Mouse (Mus musculus) kidney, postnatal 0 days (tissue): ENCODE measurements around the gene Usp44. TPM values are rescaled to one million over a fixed set of nuclear protein-coding genes. Genes with fewer than 3 reads are reported as not detected.

Source experiments
- ATAC-seq: fragments of 200-750 bp; cut with Nextera tagmentation; replicated peaks from 2 replicates; pipeline ENCODE4 v1.8.0; 2017; ENCODE audit warnings: low read depth, moderate number of reproducible peaks, moderate TSS enrichment, moderate library complexity; ENCODE audit not compliant: low FRiP score
- DNase-seq: peaks from one replicate; pipeline ENCODE4 v3.0.0-alpha.2; 2016; ENCODE audit warnings: low spot score
- H3K27ac ChIP-seq: fragments of 300-500 bp; sonication (generic); 2 replicates; pipeline ENCODE4 v1.5.1; 2014; ENCODE audit warnings: mild to moderate bottlenecking
- H3K27me3 ChIP-seq: fragments of 300-500 bp; sonication (generic); 2 replicates; pipeline ENCODE4 v1.6.1; 2014; ENCODE audit warnings: low read length, mixed read lengths; ENCODE audit not compliant: insufficient read depth
- H3K36me3 ChIP-seq: fragments of 300-500 bp; sonication (generic); 2 replicates; pipeline ENCODE4 v1.6.1; 2014; ENCODE audit warnings: low read length, mixed read lengths; ENCODE audit not compliant: insufficient read depth
- H3K4me1 ChIP-seq: fragments of 300-500 bp; sonication (generic); replicated peaks from 2 replicates; pipeline ENCODE4 v1.6.1; 2014; ENCODE audit warnings: antibody characterized with exemption, low read length, mixed read lengths; ENCODE audit not compliant: insufficient read depth
- H3K4me2 ChIP-seq: fragments of 300-500 bp; sonication (generic); 2 replicates; pipeline ENCODE4 v1.6.1; 2014; ENCODE audit warnings: mild to moderate bottlenecking, low read length, moderate library complexity, mixed read lengths
- H3K4me3 ChIP-seq: fragments of 300-500 bp; sonication (generic); replicated peaks from 2 replicates; pipeline ENCODE4 v1.5.1; 2014; ENCODE audit warnings: low read depth, low read length
- H3K9ac ChIP-seq: fragments of 300-500 bp; sonication (generic); 2 replicates; pipeline ENCODE4 v1.6.1; 2014; ENCODE audit warnings: low read depth, low read length
- H3K9me3 ChIP-seq: fragments of 300-500 bp; sonication (generic); replicated peaks from 2 replicates; pipeline ENCODE4 v1.6.1; 2016; ENCODE audit warnings: low read length, inconsistent platforms, mixed read lengths
- CTCF ChIP-seq: IDR thresholded peaks from 2 replicates; pipeline ENCODE4 v1.5.1; 2016; ENCODE audit warnings: antibody characterized with exemption, low read depth, mild to moderate bottlenecking, moderate library complexity
- WGBS: fragments of 180-500 bp; shearing (Covaris S2); extraction: QIAGEN DNeasy Blood & Tissue Kit; methylation state at CpG from one replicate; pipeline ENCODE4 v1.1.7; 2014; 5-methylcytosine and 5-hydroxymethylcytosine counted together
- polyA plus RNA-seq: library from polyadenylated mRNA; unstranded; fragments of >200 nt; fragmentation: Nextera tagmentation; extraction: Ambion mirVana; gene quantifications from 2 replicates; pipeline ENCODE4 v1.2.1, GENCODE M21; 2015

Usp44 gene
- 0.18 and 0.34 TPM in 2 replicates for polyA plus RNA-seq

DNA sequence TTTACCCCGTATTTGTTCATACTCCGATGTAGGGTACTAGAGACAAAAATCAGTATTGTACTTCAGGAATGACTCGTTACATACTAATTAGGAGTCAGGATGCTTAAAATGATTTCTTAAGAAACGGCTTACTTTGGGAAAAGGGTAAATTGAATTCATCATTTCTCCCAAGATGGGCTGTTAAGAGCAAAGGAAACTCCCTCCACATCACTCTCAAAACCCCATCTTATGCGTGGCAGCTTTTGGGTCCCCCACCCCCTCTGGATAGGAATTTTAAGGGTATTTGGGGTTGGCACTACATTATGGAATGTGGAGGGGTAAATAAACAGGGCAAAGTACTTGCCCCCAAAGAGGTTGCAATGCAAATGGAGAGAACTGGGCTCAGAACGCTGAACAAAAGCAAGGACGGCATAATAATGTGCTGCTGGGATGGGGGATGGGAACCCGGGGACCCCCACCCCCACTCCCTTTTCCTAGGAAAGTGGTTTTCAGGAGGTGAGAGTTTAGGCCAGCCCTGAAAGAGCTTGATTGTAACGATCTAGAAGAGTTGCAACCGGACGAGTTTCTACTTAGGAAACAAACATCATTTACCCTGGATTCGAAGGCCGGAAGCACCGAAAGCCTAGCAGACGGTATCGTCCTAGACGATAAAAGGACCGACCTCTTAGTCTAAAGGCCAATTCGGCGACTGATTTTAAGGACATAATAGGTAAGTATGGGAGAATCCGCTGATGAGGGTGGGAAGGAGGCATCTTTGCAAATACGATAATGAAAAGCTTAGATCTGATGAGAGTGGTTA lies at the start of gene Usp44:
TSS of gene Usp44 (plus strand) at position 625 of the 799 bp plus-strand sequence.
- peaks cover 39% of the 10 kb centered on the region for H3K27me3 ChIP-seq
- peaks cover 13% of the 10 kb centered on the region for H3K4me1 ChIP-seq
- peak within 1 kb of the TSS; percentile 3; the same call in 1 of the 2 replicates for H3K4me3 ChIP-seq
- 11% methylated on average over 22 of the region's 22 CpGs for WGBS
- no peak for DNase-seq
- no peaks in the 10 kb centered on the region for H3K36me3 ChIP-seq
- H3K9ac ChIP-seq: no peak within 1 kb of the TSS
- no peaks in the 10 kb centered on the region for H3K9me3 ChIP-seq
- ATAC-seq: no peak
- peak within 1 kb of the TSS; percentile 39 for H3K4me2 ChIP-seq
- no peak for TF ChIP-seq CTCF
- no peak within 1 kb of the TSS for H3K27ac ChIP-seq

GRCm38 (mm10) chr10:93783216-93784013 lies 47.9 kb upstream of the Usp44 start:
- WGBS: 79% methylated on average over 15 of the region's 15 CpGs
- ATAC-seq (no peak), DNase-seq (no peak)

GRCm38 (mm10) chr10:93799711-93800362 lies 31.5 kb upstream of the Usp44 start:
- WGBS: 58% methylated on average over 8 of the region's 8 CpGs
- Histone ChIP-seq H3K27ac (no peak overlapping the region), H3K4me3 (no peak overlapping the region), H3K4me1 (no peaks in the 10 kb centered on the region), H3K4me2 (no peak overlapping the region), H3K36me3 (no peaks in the 10 kb centered on the region), H3K9ac (no peak overlapping the region), H3K27me3 (no peaks in the 10 kb centered on the region), H3K9me3 (no peaks in the 10 kb centered on the region)
- no peak for DNase-seq
- no peak for ATAC-seq
- no peak for TF ChIP-seq CTCF

More at GRCm38 (mm10) chr10:93783216-93784013, 47.9 kb upstream of the Usp44 start:
- Histone ChIP-seq H3K4me3 (no peak overlapping the region), H3K4me1 (no peaks in the 10 kb centered on the region), H3K36me3 (no peaks in the 10 kb centered on the region), H3K27me3 (no peaks in the 10 kb centered on the region), H3K9me3 (no peaks in the 10 kb centered on the region), H3K4me2 (no peak overlapping the region), H3K27ac (no peak overlapping the region), H3K9ac (no peak overlapping the region)
- TF ChIP-seq CTCF: no peak

- H3K36me3 ChIP-seq: no peaks in the 10 kb centered on the region
- no peaks in the 10 kb centered on the region for H3K27me3 ChIP-seq
- DNase-seq (no peak), ATAC-seq (no peak)
- H3K9me3 ChIP-seq: no peaks in the 10 kb centered on the region
- H3K4me1 ChIP-seq: no peaks in the 10 kb centered on the region
- H3K4me3 ChIP-seq: no peak overlapping the region
- no peak overlapping the region for H3K27ac ChIP-seq
- 67% methylated on average over 4 of the region's 4 CpGs for WGBS
- no peak overlapping the region for H3K9ac ChIP-seq
- no peak overlapping the region for H3K4me2 ChIP-seq
- no peak for TF ChIP-seq CTCF
Measured at GRCm38 (mm10) chr10:93800363-93800722, 31.0 kb upstream of the Usp44 start.

- Histone ChIP-seq H3K36me3 (no peaks in the 10 kb centered on the region), H3K9ac (no peak overlapping the region), H3K9me3 (no peaks in the 10 kb centered on the region), H3K4me2 (no peak overlapping the region), H3K4me1 (no peaks in the 10 kb centered on the region), H3K27me3 (no peaks in the 10 kb centered on the region), H3K27ac (no peak overlapping the region), H3K4me3 (no peak overlapping the region)
- no peak for TF ChIP-seq CTCF
- ATAC-seq (no peak), DNase-seq (no peak)
- WGBS: 89% methylated on average over 5 of the region's 5 CpGs
Measured at GRCm38 (mm10) chr10:93800895-93801294, 30.5 kb upstream of the Usp44 start.

DNA sequence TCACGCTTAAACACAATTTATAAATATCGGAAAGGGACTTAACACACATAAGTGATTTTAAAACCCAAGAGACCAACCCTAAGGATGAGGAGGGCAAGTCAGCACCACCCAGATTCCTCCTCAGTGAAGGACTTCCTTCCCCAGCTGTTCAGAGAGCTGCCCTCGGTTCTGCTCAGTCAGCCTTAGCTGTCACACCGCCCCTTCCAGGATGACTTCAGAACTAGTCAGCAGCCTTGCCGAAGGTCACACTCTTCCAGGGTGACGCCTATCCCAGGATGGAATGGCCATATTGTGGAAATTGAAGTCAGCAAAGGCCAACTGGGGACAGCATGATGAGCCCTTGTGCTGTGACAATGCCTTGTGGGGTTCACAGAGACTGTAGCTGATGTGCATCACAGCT lies 28.2 kb upstream of the Usp44 start:
- H3K4me1 ChIP-seq: no peaks in the 10 kb centered on the region
- H3K9me3 ChIP-seq: no peaks in the 10 kb centered on the region
- no peak overlapping the region for H3K9ac ChIP-seq
- TF ChIP-seq CTCF: no peak
- H3K27me3 ChIP-seq: no peaks in the 10 kb centered on the region
- no peak for ATAC-seq
- no peaks in the 10 kb centered on the region for H3K36me3 ChIP-seq
- no peak overlapping the region for H3K27ac ChIP-seq
- no peak for DNase-seq
- no peak overlapping the region for H3K4me3 ChIP-seq
- WGBS: 56% methylated on average over 6 of the region's 6 CpGs
- no peak overlapping the region for H3K4me2 ChIP-seq
